Mouse (Mus musculus) C2C12 (cell line): Measurements from ENCODE around the gene Gm21885.

Experiments used
- CEBPB ChIP-seq: IDR thresholded peaks from one replicate; pipeline ENCODE4 v1.6.1; 2011; ENCODE audit warnings: low read depth, mild to moderate bottlenecking, control low read depth, moderate library complexity
- CTCF ChIP-seq: IDR thresholded peaks from one replicate; pipeline ENCODE4 v1.5.1; 2011; ENCODE audit not compliant: control insufficient read depth, insufficient read depth, insufficient read length
- FOSL1 ChIP-seq: IDR thresholded peaks from one replicate; pipeline ENCODE4 v1.8.0; 2011; ENCODE audit warnings: mild to moderate bottlenecking, low read length; ENCODE audit not compliant: poor library complexity, insufficient read depth, severe bottlenecking

DNA sequence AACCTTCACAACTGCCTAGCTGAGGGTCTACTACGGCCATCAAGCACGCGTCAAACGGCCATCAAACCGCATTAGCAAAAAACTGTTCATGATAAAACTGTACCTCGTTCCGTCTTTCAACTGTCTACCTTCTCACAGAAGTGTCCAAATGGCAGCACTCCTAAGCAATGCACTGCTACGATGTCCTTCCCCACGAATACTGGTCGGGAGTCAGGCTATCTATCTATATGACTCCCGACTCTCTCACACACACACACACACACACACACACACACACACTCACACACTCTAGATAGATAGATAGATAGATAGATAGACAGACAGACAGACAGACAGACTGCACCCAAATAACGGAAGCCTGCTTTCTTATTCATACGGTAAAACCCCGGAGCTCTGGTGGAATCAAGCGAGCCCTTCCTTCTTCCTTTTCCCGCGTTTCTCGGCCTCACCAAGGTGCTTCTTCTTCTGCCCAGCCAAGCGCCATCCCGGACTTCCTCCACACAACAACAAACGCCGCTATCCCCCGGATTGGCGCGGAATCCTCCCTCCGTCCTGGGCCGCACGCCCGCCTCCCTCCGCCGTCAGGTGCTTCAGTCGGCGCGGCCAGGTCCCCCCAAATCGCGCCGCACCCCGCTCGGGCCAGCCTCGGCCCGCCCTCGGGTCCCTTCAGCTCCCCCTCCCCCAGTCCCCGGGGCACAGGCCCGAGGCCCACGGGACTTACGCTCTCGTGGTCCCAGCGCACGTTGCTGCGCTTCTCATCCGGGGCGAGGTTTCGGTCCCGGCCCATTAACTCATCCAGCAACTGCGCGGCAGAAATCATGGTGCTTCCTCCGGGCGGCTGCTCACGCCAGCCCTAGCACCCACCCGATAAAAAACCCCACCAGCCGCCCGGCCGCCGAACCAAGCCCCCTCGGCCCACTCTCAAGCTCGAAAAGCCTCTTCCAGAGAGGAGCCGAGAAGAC is 39.6 kb downstream of the Gm21885 start:
- no peak for TF ChIP-seq CEBPB
- no peak for TF ChIP-seq CTCF
- TF ChIP-seq FOSL1: no peak
